Mouse (Mus musculus) kidney, embryonic 15.5 days (tissue): ENCODE data around the gene Lep. TPM values are rescaled to one million over a fixed set of nuclear protein-coding genes. Genes with fewer than 3 reads are reported as not detected.

Source experiments
- ATAC-seq: fragments of 200-750 bp; cut with Nextera tagmentation; replicated peaks from 2 replicates; pipeline ENCODE4 v1.8.0; 2017; ENCODE audit warnings: moderate TSS enrichment; ENCODE audit not compliant: low FRiP score
- H3K27ac ChIP-seq: fragments of 300-500 bp; sonication (generic); 2 replicates; pipeline ENCODE4 v1.5.1; 2015; ENCODE audit warnings: mild to moderate bottlenecking, inconsistent platforms
- H3K27me3 ChIP-seq: fragments of 300-500 bp; sonication (generic); 2 replicates; pipeline ENCODE4 v1.6.1; 2015; ENCODE audit warnings: inconsistent platforms
- H3K36me3 ChIP-seq: fragments of 300-500 bp; sonication (generic); 2 replicates; pipeline ENCODE4 v1.6.1; 2015; ENCODE audit warnings: inconsistent platforms
- H3K4me1 ChIP-seq: fragments of 300-500 bp; sonication (generic); 2 replicates; pipeline ENCODE4 v1.6.1; 2015; ENCODE audit warnings: inconsistent platforms
- H3K4me2 ChIP-seq: fragments of 300-500 bp; sonication (generic); 2 replicates; pipeline ENCODE4 v1.6.1; 2015; ENCODE audit warnings: moderate library complexity, mild to moderate bottlenecking, inconsistent platforms
- H3K4me3 ChIP-seq: fragments of 300-500 bp; sonication (generic); replicated peaks from 2 replicates; pipeline ENCODE4 v1.5.1; 2015; ENCODE audit warnings: mild to moderate bottlenecking, inconsistent platforms
- H3K9ac ChIP-seq: fragments of 300-500 bp; sonication (generic); 2 replicates; pipeline ENCODE4 v1.6.1; 2015; ENCODE audit warnings: mild to moderate bottlenecking, inconsistent platforms
- H3K9me3 ChIP-seq: fragments of 300-500 bp; sonication (generic); replicated peaks from 2 replicates; pipeline ENCODE4 v1.6.1; 2016; ENCODE audit warnings: inconsistent platforms
- WGBS: fragments of 180-500 bp; shearing (Covaris S2); methylation state at CpG from one replicate; pipeline ENCODE4 v1.1.7; 2015; ENCODE audit warnings: mixed read lengths; 5-methylcytosine and 5-hydroxymethylcytosine counted together
- polyA plus RNA-seq: library from polyadenylated mRNA; unstranded; fragments of >200 nt; fragmentation: Nextera tagmentation; extraction: Ambion mirVana; gene quantifications from 2 replicates; pipeline ENCODE4 v1.2.1, GENCODE M21; 2015

The Lep gene
- polyA plus RNA-seq, result not detected in 2 replicates

GRCm38 (mm10) chr6:29059846-29060685, at the start of gene Lep:
TSS of gene Lep (plus strand) at chr6:29060220.
- no peak within 1 kb of the TSS for H3K4me3 ChIP-seq
- H3K27ac ChIP-seq, result no peak within 1 kb of the TSS
- H3K27me3 ChIP-seq, result no peaks in the 10 kb centered on the region
- no peak for ATAC-seq
- H3K4me2 ChIP-seq, result no peak within 1 kb of the TSS
- WGBS, result 80% methylated on average over 28 of the region's 28 CpGs
- H3K36me3 ChIP-seq, result no peaks in the 10 kb centered on the region
- H3K9ac ChIP-seq, result no peak within 1 kb of the TSS
- no peaks in the 10 kb centered on the region for H3K9me3 ChIP-seq
- H3K4me1 ChIP-seq, result no peaks in the 10 kb centered on the region

GRCm38 (mm10) chr6:29011651-29012050, 48.4 kb upstream of the Lep start:
- H3K4me3 ChIP-seq, result no peak overlapping the region
- H3K4me2 ChIP-seq, result no peak overlapping the region
- peaks cover 6% of the 10 kb centered on the region for H3K4me1 ChIP-seq
- H3K9me3 ChIP-seq, result no peaks in the 10 kb centered on the region
- H3K36me3 ChIP-seq, result no peaks in the 10 kb centered on the region
- no peak overlapping the region for H3K27ac ChIP-seq
- ATAC-seq, result no peak
- H3K9ac ChIP-seq, result no peak overlapping the region
- peaks cover 12% of the 10 kb centered on the region; the same call in 1 of the 2 replicates for H3K27me3 ChIP-seq
- WGBS, result 80% methylated on average over 5 of the region's 5 CpGs

- H3K9ac ChIP-seq, result no peak overlapping the region
- 91% methylated on average over 6 of the region's 6 CpGs for WGBS
- H3K4me3 ChIP-seq, result no peak overlapping the region
- no peak overlapping the region for H3K4me2 ChIP-seq
- peaks cover 17% of the 10 kb centered on the region for H3K27me3 ChIP-seq
- H3K36me3 ChIP-seq, result no peaks in the 10 kb centered on the region
- no peaks in the 10 kb centered on the region for H3K9me3 ChIP-seq
- no peak overlapping the region for H3K27ac ChIP-seq
- H3K4me1 ChIP-seq, result peaks cover 16% of the 10 kb centered on the region
- ATAC-seq, result no peak
Measured at GRCm38 (mm10) chr6:29013216-29013615, 46.8 kb upstream of the Lep start.

- H3K9me3 ChIP-seq, result no peaks in the 10 kb centered on the region
- 2% methylated on average over 16 of the region's 16 CpGs for WGBS
- no peak overlapping the region for H3K27ac ChIP-seq
- H3K4me3 ChIP-seq, result peak overlapping the region; percentile 25
- H3K4me1 ChIP-seq, result peaks cover 23% of the 10 kb centered on the region
- peaks cover 30% of the 10 kb centered on the region for H3K27me3 ChIP-seq
- H3K4me2 ChIP-seq, result peak overlapping the region; percentile 58
- no peak overlapping the region for H3K9ac ChIP-seq
- H3K36me3 ChIP-seq, result no peaks in the 10 kb centered on the region
- peak; percentile 31; the same call in 1 of the 2 replicates for ATAC-seq
Measured at GRCm38 (mm10) chr6:29016891-29017412, 43.1 kb upstream of the Lep start.

- Histone ChIP-seq H3K36me3 (no peaks in the 10 kb centered on the region), H3K27me3 (peaks cover 38% of the 10 kb centered on the region), H3K27ac (no peak overlapping the region), H3K4me3 (no peak overlapping the region), H3K4me2 (no peak overlapping the region), H3K4me1 (peaks cover 42% of the 10 kb centered on the region), H3K9ac (no peak overlapping the region), H3K9me3 (no peaks in the 10 kb centered on the region)
- no peak for ATAC-seq
- 70% methylated on average over 18 of the region's 18 CpGs for WGBS
Measured at GRCm38 (mm10) chr6:29019756-29020720, 40.0 kb upstream of the Lep start.

GRCm38 (mm10) chr6:29020937-29021336, 39.1 kb upstream of the Lep start:
- Histone ChIP-seq H3K4me1 (peaks cover 40% of the 10 kb centered on the region), H3K27me3 (peaks cover 40% of the 10 kb centered on the region), H3K27ac (no peak overlapping the region), H3K4me3 (no peak overlapping the region), H3K9me3 (no peaks in the 10 kb centered on the region), H3K4me2 (no peak overlapping the region), H3K36me3 (no peaks in the 10 kb centered on the region), H3K9ac (no peak overlapping the region)
- no peak for ATAC-seq
- WGBS, result 68% methylated on average over 5 of the region's 5 CpGs

GRCm38 (mm10) chr6:29021501-29021900, 38.5 kb upstream of the Lep start:
- ATAC-seq, result no peak
- H3K27me3 ChIP-seq, result peaks cover 40% of the 10 kb centered on the region
- H3K27ac ChIP-seq, result no peak overlapping the region
- peaks cover 38% of the 10 kb centered on the region for H3K4me1 ChIP-seq
- no peak overlapping the region for H3K9ac ChIP-seq
- H3K4me2 ChIP-seq, result no peak overlapping the region
- no peaks in the 10 kb centered on the region for H3K36me3 ChIP-seq
- 57% methylated on average over 6 of the region's 6 CpGs for WGBS
- no peaks in the 10 kb centered on the region for H3K9me3 ChIP-seq
- H3K4me3 ChIP-seq, result no peak overlapping the region

- no peak overlapping the region for H3K4me2 ChIP-seq
- peaks cover 44% of the 10 kb centered on the region for H3K27me3 ChIP-seq
- peaks cover 32% of the 10 kb centered on the region for H3K4me1 ChIP-seq
- H3K27ac ChIP-seq, result no peak overlapping the region
- peak; percentile 48 for ATAC-seq
- no peaks in the 10 kb centered on the region for H3K36me3 ChIP-seq
- 48% methylated on average over 5 of the region's 5 CpGs for WGBS
- no peak overlapping the region for H3K4me3 ChIP-seq
- no peaks in the 10 kb centered on the region for H3K9me3 ChIP-seq
- H3K9ac ChIP-seq, result no peak overlapping the region
Measured at GRCm38 (mm10) chr6:29022115-29022514, 37.9 kb upstream of the Lep start.

GRCm38 (mm10) chr6:29023206-29023967, 36.6 kb upstream of the Lep start:
- Histone ChIP-seq H3K4me1 (peaks cover 27% of the 10 kb centered on the region; the same call in 1 of the 2 replicates), H3K27ac (no peak overlapping the region), H3K4me2 (peak overlapping the region; percentile 22), H3K9me3 (no peaks in the 10 kb centered on the region), H3K36me3 (no peaks in the 10 kb centered on the region), H3K27me3 (peaks cover 37% of the 10 kb centered on the region), H3K4me3 (no peak overlapping the region), H3K9ac (no peak overlapping the region)
- peak; percentile 31; the same call in 1 of the 2 replicates for ATAC-seq
- 34% methylated on average over 18 of the region's 18 CpGs for WGBS

- 7% methylated on average over 16 of the region's 16 CpGs for WGBS
- H3K4me2 ChIP-seq, result peak overlapping the region; percentile 22
- H3K27me3 ChIP-seq, result peaks cover 35% of the 10 kb centered on the region
- no peaks in the 10 kb centered on the region for H3K36me3 ChIP-seq
- peak; percentile 59 for ATAC-seq
- no peak overlapping the region for H3K9ac ChIP-seq
- no peak overlapping the region for H3K27ac ChIP-seq
- H3K4me3 ChIP-seq, result no peak overlapping the region
- H3K4me1 ChIP-seq, result peaks cover 27% of the 10 kb centered on the region; the same call in 1 of the 2 replicates
- H3K9me3 ChIP-seq, result no peaks in the 10 kb centered on the region
Measured at GRCm38 (mm10) chr6:29024000-29024417, 36.0 kb upstream of the Lep start.

- 33% methylated on average over 12 of the region's 12 CpGs for WGBS
- H3K9me3 ChIP-seq, result 0 out of 2 replicates have a peak, but pooled peaks cover 5% of the 10 kb centered on the region
- peaks cover 33% of the 10 kb centered on the region for H3K27me3 ChIP-seq
- no peak overlapping the region for H3K4me2 ChIP-seq
- H3K9ac ChIP-seq, result no peak overlapping the region
- no peak overlapping the region for H3K4me3 ChIP-seq
- H3K36me3 ChIP-seq, result no peaks in the 10 kb centered on the region
- H3K4me1 ChIP-seq, result peaks cover 27% of the 10 kb centered on the region; the same call in 1 of the 2 replicates
- no peak for ATAC-seq
- no peak overlapping the region for H3K27ac ChIP-seq
Measured at GRCm38 (mm10) chr6:29025796-29026482, 34.1 kb upstream of the Lep start.
